21 mouse cellular contexts compared by ENCODE assay signal in genomic region chrX:61161249-61161648, GRCm38 (mm10). TPM values are rescaled to one million over a fixed set of nuclear protein-coding genes. Genes with fewer than 3 reads are reported as not detected.
DNase-seq lines count a peak whose midpoint lies in the region; ATAC-seq and TF ChIP-seq lines count a peak whose summit lies in the region.
"Had no signal": no experiment of that assay in that cellular context is flagged by ENCODE, and none has a peak within 500 bp of the region (broad histone marks: within the 10 kb centered on the region; RNA-seq: fewer than 3 reads in every experiment).

No protein-coding gene starts in this region.

- no peak for ATAC-seq in forebrain, postnatal 0 days
- ATAC-seq: forebrain, embryonic 15.5 days; liver, embryonic 12.5 days; lung, postnatal 0 days had no signal

- H3K4me2 ChIP-seq in forebrain, postnatal 0 days (ENCODE audit: low read depth) = no peak overlapping the region
- H3K4me2 ChIP-seq: forebrain, embryonic 15.5 days; kidney, embryonic 15.5 days; liver, embryonic 12.5 days; stomach, embryonic 15.5 days had no signal

- H3K9ac ChIP-seq in forebrain, postnatal 0 days = no peak overlapping the region
- H3K9ac ChIP-seq: forebrain, embryonic 15.5 days; kidney, embryonic 15.5 days; liver, embryonic 12.5 days; stomach, embryonic 15.5 days had no signal

- H3K36me3 ChIP-seq in forebrain, postnatal 0 days (ENCODE audit: insufficient read depth) = no peaks in the 10 kb centered on the region
- no peaks in the 10 kb centered on the region for H3K36me3 ChIP-seq in forebrain, embryonic 10.5 days (replicated peaks)
- H3K36me3 ChIP-seq: forebrain, embryonic 15.5 days; heart, embryonic 10.5 days; kidney, embryonic 15.5 days; liver, embryonic 12.5 days; stomach, embryonic 15.5 days had no signal

- H3K4me1 ChIP-seq in forebrain, postnatal 0 days (ENCODE audit: insufficient read depth) = no peaks in the 10 kb centered on the region
- H3K4me1 ChIP-seq in forebrain, embryonic 10.5 days = no peaks in the 10 kb centered on the region
- H3K4me1 ChIP-seq: forebrain, embryonic 15.5 days; heart, embryonic 10.5 days; kidney, embryonic 15.5 days; liver, embryonic 12.5 days; megakaryocyte, embryonic 14.5 days; stomach, embryonic 15.5 days had no signal

- peak; percentile 30 for DNase-seq in forebrain, postnatal 0 days
- no peak for DNase-seq in forebrain, embryonic 10.5 days (ENCODE audit: extremely low spot score, low spot score)
- no peak for DNase-seq in left cerebral cortex, adult 2 months (ENCODE audit: extremely low spot score in 1 of 2, low spot score in 2 of 2)
- DNase-seq in left cerebral cortex, adult 11 months (ENCODE audit: low spot score) = no peak
- DNase-seq in R1 (ENCODE audit: low read depth, low spot score) = peak; percentile 8
- peak; percentile 38 for DNase-seq in retina, embryonic 14.5 days (ENCODE audit: low spot score)
- no peak for DNase-seq in gastrocnemius, postnatal 36 days
- DNase-seq: cerebellum, postnatal 25 days had no signal

- 53% methylated on average over 2 of the region's 2 CpGs for WGBS in forebrain, postnatal 0 days
- WGBS in forebrain, embryonic 10.5 days = 83% methylated on average over 2 of the region's 2 CpGs

- no peaks in the 10 kb centered on the region for H3K27me3 ChIP-seq in forebrain, postnatal 0 days (ENCODE audit: insufficient read depth, low read length)
- no peaks in the 10 kb centered on the region for H3K27me3 ChIP-seq in forebrain, embryonic 10.5 days (ENCODE audit: poor library complexity, severe bottlenecking)
- H3K27me3 ChIP-seq: CH12.LX; forebrain, embryonic 15.5 days; kidney, embryonic 15.5 days; liver, embryonic 12.5 days; stomach, embryonic 15.5 days had no signal

- TF ChIP-seq CTCF in forebrain, postnatal 0 days (IDR thresholded peaks at IDR 0.05; ENCODE audit: low read depth) = peak; percentile 46
- peak; percentile 43 for TF ChIP-seq CTCF in left cerebral cortex, adult 2 months (IDR thresholded peaks at IDR 0.05)

- no peaks in the 10 kb centered on the region for H3K9me3 ChIP-seq in forebrain, postnatal 0 days (ENCODE audit: low read length)
- no peaks in the 10 kb centered on the region for H3K9me3 ChIP-seq in forebrain, embryonic 10.5 days
- H3K9me3 ChIP-seq: forebrain, embryonic 15.5 days; heart, embryonic 10.5 days; kidney, embryonic 15.5 days; liver, embryonic 12.5 days; megakaryocyte, embryonic 14.5 days; stomach, embryonic 15.5 days had no signal

- H3K4me3 ChIP-seq in forebrain, postnatal 0 days (ENCODE audit: low read depth, low read length) = no peak overlapping the region
- H3K4me3 ChIP-seq in forebrain, embryonic 10.5 days = no peak overlapping the region
- no peak overlapping the region for H3K4me3 ChIP-seq in left cerebral cortex, adult 2 months
- H3K4me3 ChIP-seq: forebrain, embryonic 15.5 days; heart, embryonic 10.5 days; kidney, embryonic 15.5 days; liver, embryonic 12.5 days; megakaryocyte, embryonic 14.5 days; stomach, embryonic 15.5 days had no signal

- intact Hi-C loops in left cerebral cortex, adult 2 months (cut with DNase I) = no loop called here
- intact Hi-C loops in gastrocnemius, postnatal 36 days (cut with DNase I) = no loop called here

- H3K27ac ChIP-seq in forebrain, postnatal 0 days (ENCODE audit: low read depth, low read length) = no peak overlapping the region
- H3K27ac ChIP-seq in forebrain, embryonic 10.5 days = no peak overlapping the region
- no peak overlapping the region for H3K27ac ChIP-seq in left cerebral cortex, adult 2 months
- H3K27ac ChIP-seq: forebrain, embryonic 15.5 days; heart, embryonic 10.5 days; kidney, embryonic 15.5 days; liver, embryonic 12.5 days; stomach, embryonic 15.5 days had no signal

RNA-seq across cellular contexts. Expression of gene Cdr1, which starts 24.1 kb away (rescaled TPM):
- not detected in 2 replicates for total RNA-seq in forebrain, postnatal 0 days (2014; rRNA removed)
- polyA plus RNA-seq in forebrain, postnatal 0 days (2015; fragmentation: Nextera tagmentation; extraction: Ambion mirVana) = 0.34 and 1.1 TPM in 2 replicates
- 0.10 TPM in 1 of 2 replicates, not detected in the other for polyA plus RNA-seq in forebrain, embryonic 10.5 days (2016; fragmentation: Nextera tagmentation; extraction: Ambion mirVana)
- total RNA-seq in left cerebral cortex, adult 2 months (2021) = not detected
- not detected for total RNA-seq in gastrocnemius, postnatal 36 days (2021)
- total RNA-seq: CH12.LX; gastrocnemius, adult 8-10 months; heart, postnatal 25 days; layer of hippocampus, postnatal 10 days; left cerebral cortex, postnatal 36 days had no signal
- polyA plus RNA-seq: forebrain, embryonic 15.5 days; heart, embryonic 10.5 days; kidney, embryonic 15.5 days; liver, embryonic 12.5 days; lung, postnatal 0 days; neural tube, embryonic 14.5 days; stomach, embryonic 15.5 days had no signal

Comparison
In these comparisons a context has a peak if more than half of its experiments do, and no peak if none do; other contexts are left out.
1. DNase-seq: peak in forebrain, postnatal 0 days (single experiment), R1 (single experiment) and retina, embryonic 14.5 days (single experiment); none in forebrain, embryonic 10.5 days (single experiment), left cerebral cortex, adult 2 months (0 of 2), left cerebral cortex, adult 11 months (single experiment) and gastrocnemius, postnatal 36 days (0 of 2).